Mouse (Mus musculus) cerebellum, adult 11 months (tissue): Measurements from ENCODE around the gene Magi2.
"Not testable (repeated sequence)": the region's sequence is repeated elsewhere in the genome, so short reads cannot be mapped to it uniquely, and the experiment has no call there.

Experiments used
- DNase-seq: peaks from one replicate; pipeline ENCODE4 v3.0.0; 2022

Gene Magi2

DNA sequence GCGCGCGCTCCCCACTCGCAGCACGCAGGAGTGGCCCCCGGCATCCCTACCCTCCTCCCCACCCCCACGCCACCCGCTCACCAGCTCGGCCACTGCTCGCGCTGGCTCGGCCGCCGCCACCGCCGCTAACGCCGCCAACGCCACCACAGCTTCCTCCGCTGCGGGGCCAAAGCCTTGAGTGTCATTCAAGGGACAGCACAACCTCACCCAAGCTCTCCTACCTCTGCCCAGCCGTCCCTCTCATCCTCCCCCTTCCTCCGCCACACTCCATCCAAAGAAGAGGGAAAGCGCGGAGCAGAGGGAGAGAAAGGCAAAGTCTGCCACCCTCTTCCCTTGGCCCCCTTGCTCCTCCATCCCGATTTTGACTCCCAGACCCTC, at the start of gene Magi2:
TSS of gene Magi2 (plus strand) at position 171 of the 378 bp plus-strand sequence.
- no peak for DNase-seq

- DNase-seq = no peak
These were observed 48.2 kb upstream of the Magi2 start for GRCm38 (mm10) chr5:19178594-19178993.

DNA sequence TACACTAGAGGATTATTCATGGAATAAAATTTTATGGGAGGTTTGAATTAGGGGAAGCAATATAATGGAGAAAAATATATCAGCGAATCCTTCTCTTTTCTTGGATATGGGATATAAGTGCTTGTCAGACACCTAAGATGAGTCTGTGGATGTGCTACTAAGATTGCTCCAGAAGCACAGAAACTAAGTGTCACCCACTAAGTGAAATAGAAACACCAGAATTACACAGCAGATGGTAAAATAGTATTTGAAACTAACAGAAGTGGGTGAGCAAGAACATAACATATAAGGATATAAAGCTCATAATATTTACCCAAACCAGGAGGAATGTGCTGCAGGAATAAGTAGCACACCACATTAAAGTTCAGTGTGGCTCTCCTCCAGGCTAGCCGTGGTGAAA, 40.7 kb upstream of the Magi2 start:
- no peak for DNase-seq

DNA sequence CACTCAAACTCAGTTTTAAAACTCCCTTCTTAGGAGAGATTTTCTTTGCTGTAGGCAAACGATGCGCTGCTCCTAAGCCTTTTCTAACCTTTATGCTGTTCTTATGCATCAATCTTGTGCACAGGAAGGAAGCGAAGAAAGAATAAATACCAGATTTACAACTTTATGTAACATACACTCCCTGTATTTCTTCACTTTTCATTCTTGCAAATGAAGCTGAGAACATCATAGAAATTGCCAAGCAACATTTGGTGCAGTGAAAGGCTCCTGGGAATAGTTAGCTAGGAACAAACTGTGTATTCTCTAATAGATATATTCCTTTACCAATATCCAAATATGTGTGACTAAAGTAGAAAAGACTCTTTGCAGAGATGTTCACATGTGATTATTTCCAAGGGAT, 15.2 kb upstream of the Magi2 start:
- DNase-seq = no peak

DNA sequence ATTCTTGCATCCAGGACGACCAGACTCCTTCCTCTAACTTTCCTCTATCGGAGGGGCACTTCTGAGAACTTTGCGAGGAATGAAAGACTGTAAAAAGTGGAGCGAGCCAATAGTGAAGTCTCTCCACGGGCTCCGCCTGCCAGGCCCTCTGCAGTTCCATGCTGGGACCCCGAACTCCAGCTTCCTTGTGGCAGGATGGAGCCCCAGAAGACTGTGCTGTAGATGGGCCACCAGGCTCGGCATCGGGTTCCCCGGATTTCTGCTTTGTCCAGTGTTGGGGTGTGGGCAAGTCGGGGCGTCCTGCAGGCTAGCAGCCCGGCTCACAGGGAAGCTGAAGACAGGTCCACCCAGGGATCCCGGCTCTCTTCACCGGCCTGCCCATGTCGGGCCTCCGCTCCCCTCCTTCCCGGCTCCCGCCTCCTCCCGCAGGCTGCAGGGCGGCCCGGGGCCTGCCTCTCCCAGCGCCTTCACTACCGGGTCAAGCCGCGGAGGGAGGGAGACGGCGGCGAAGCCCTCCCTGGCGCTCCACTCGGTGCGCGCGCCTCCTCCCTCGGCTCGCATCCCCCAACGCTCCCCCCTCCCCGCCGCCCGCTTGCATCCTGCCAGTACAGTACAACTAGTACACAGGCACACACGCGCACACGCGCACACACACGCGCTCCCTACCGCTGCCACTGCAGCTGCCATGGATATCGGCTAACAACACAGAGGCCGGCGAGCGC, 531 bp upstream of the Magi2 start:
- peak; percentile 86 for DNase-seq

GRCm38 (mm10) chr5:19227281-19227680, 445 bp downstream of the Magi2 start:
- peak; percentile 52 for DNase-seq

GRCm38 (mm10) chr5:19227791-19228331, 1.0 kb downstream of the Magi2 start:
- peak; percentile 57 for DNase-seq

GRCm38 (mm10) chr5:19241797-19242196, 15.0 kb downstream of the Magi2 start:
- DNase-seq = no peak

GRCm38 (mm10) chr5:19246426-19246825, 19.6 kb downstream of the Magi2 start:
- DNase-seq = no peak

DNA sequence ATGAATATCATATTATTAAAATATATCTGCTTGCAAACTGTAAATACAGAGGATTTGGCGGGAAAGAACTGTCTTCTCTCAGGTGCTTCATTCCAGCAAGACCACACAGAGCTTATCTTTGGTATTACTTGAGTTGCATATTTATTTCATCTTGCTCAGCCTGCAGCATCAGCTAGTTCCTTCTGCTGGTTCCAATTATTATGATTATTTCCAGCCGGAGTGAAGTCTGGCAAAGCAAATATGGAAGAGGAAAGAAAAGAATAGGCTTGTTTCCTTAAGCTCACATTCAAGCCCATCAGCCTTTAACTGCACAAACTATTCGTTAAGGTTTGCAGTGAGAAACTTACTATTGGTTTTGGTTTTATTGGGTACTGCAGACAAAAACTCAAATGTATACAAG, 20.4 kb downstream of the Magi2 start:
- DNase-seq = no peak

GRCm38 (mm10) chr5:19262816-19263215, 36.0 kb downstream of the Magi2 start:
- DNase-seq = peak; percentile 79

GRCm38 (mm10) chr5:19264627-19265026, 37.8 kb downstream of the Magi2 start:
- DNase-seq = no peak

GRCm38 (mm10) chr5:19292581-19292980, 65.7 kb downstream of the Magi2 start:
- DNase-seq = no peak

- DNase-seq = peak; percentile 11
These were observed 79.8 kb downstream of the Magi2 start for GRCm38 (mm10) chr5:19306656-19307055.

- DNase-seq = no peak
These were observed 83.0 kb downstream of the Magi2 start for GRCm38 (mm10) chr5:19309870-19310269.

- DNase-seq = no peak
These were observed 95.7 kb downstream of the Magi2 start for GRCm38 (mm10) chr5:19322532-19322931.

GRCm38 (mm10) chr5:19337561-19337960, 110.7 kb downstream of the Magi2 start:
- no peak for DNase-seq

GRCm38 (mm10) chr5:19368175-19368574, 141.3 kb downstream of the Magi2 start:
- DNase-seq = no peak

DNA sequence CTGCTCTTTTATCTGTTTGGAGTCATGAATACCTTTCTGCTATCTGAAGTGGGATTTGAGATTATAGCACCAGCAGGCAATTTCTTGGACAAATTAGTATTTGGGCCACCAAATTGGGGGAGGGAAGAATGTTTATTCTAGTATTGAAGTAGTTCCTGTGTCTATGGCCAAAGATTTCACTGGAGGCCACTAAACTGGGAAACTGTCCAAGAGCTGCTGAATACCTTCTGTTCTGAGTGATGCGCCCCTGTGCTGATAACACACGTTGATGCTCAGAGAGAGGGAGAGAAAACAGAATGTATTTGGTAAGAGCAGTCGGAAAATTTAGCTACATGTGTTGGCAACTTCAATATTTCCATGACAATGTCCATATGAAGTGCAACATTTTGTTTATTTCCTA, 169.0 kb downstream of the Magi2 start:
- peak; percentile 49 for DNase-seq

DNA sequence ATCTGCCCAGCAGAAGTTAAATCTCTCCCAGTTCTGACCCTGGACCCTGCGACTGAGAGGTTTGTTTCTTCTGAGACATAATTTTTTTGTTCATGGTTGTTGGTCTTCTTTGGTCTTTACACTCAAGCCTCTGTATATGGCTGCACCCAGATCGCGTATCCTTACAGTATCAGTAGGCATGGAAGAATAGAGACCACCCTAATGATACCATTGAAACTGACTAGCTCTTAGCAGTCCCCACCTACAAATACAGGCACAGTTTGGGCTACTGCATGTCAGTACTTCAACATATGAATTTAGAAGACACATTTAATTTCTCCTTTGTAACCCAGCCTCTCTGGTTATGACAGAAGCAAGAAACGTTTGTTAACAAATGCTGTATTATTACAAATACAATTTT, 173.5 kb downstream of the Magi2 start:
- DNase-seq = no peak

DNA sequence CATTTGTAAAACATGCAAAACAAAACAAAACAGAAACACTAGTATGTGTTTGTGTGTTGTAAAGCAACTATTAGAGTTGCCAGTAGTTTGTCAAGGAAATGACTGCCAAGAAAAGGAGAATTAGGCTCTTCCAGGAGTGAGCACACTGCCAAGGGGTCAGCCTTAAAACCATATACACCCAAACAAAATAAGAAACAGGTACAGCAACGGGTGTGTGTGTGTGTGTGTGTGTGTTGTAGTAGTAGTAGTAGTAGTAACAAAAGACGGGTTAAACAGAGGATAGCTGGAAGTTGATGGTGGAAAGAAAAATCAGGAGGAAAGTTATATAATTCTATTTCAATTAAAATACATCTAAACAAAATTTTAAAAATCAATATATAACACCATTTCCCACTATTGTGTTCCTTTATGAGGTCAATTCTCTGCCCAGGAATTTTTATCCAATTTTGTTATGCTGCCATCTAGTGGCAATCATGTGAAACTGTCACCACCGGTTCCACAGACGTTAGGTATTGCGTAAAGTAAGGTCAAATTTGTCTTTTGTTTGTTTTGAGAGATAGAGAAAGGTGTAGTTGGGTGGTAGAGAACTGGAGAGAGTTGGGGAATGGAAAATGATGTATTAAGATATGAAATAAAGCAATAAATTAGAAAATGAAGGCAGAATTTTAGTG, 174.0 kb downstream of the Magi2 start:
- DNase-seq = no peak

DNA sequence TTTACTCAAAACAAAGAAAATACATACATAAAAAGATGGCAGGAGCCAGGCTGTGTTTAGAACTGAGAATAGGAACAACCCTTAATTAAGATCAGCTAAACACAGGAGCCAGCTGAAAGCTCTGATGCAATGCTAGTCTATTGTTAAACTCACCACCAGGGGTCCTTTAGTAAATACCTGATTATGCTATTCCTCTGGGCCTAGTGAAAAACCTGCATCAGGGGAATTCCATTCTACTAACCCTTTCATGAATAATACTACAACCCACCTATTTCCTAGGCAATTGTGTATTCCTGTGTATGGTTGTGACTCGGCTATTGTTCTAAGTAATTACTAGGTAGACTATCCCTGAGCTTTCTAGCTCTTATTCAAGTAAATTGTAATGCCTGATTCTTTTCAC, 177.4 kb downstream of the Magi2 start:
- not testable (repeated sequence) for DNase-seq

DNA sequence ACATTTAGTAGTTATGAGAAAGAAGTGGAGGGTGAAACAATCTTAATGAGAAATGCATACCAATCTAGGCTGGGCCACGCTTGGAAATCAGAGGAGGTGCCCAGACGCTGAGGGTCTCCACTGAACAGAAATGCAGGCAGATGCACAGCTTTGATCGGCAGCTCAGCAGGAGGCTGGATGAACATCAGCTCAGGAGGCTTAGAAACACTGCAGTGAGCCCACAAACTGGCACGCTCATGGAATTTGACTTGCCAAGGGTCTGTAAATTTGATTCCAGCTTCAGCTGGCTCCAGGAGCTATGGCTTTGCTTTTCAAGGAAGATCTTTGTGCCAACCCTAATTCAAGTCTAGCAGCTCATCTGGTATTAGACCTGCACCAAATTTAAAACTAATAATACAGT, 187.7 kb downstream of the Magi2 start:
- DNase-seq = no peak

DNA sequence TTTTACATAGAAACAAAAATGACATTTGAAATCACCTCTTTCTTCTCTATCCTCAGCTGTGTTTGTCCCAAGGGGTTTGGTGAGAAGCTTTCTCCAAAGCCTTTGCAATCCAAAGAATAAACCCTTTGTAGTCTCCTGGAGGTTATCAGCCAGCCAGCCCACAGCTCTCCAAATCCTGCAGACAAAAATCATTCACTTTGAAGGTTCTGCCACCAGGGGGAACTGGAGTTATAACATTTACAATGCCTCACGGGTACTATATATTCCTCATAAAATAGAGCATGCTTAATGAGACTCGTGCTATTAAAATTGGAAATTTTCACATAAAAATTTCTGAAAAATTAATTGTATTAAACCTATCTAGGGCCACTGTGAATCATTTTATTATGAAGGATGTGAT, 202.5 kb downstream of the Magi2 start:
- peak; percentile 26 for DNase-seq
